Mouse (Mus musculus) kidney, postnatal 10 days (tissue): Measurements from ENCODE around the gene 1700001K19Rik.
"Not testable (repeated sequence)": the region's sequence is repeated elsewhere in the genome, so short reads cannot be mapped to it uniquely, and the experiment has no call there.

Source experiments
- DNase-seq: peaks from one replicate; pipeline ENCODE4 v3.0.0; 2021; ENCODE audit warnings: mixed read lengths

The 1700001K19Rik gene

GRCm38 (mm10) chr12:110695676-110696171 is 13.3 kb upstream of the 1700001K19Rik start:
- DNase-seq, result peak; percentile 72

- not testable (repeated sequence) for DNase-seq
Measured at GRCm38 (mm10) chr12:110693378-110693777, 11.0 kb upstream of the 1700001K19Rik start.

GRCm38 (mm10) chr12:110689919-110690643 is 7.7 kb upstream of the 1700001K19Rik start:
- no peak for DNase-seq

- DNase-seq, result not testable (repeated sequence)
Measured at GRCm38 (mm10) chr12:110688921-110689320, 6.5 kb upstream of the 1700001K19Rik start.

GRCm38 (mm10) chr12:110687894-110688734 is 5.7 kb upstream of the 1700001K19Rik start:
- DNase-seq, result peak; percentile 85

GRCm38 (mm10) chr12:110683580-110683979 is 1.2 kb upstream of the 1700001K19Rik start:
- DNase-seq, result no peak

GRCm38 (mm10) chr12:110681878-110682277 is 541 bp downstream of the 1700001K19Rik start:
- DNase-seq, result no peak

GRCm38 (mm10) chr12:110681191-110681590 is 1.2 kb downstream of the 1700001K19Rik start:
- DNase-seq, result peak; percentile 44

- no peak for DNase-seq
Measured at GRCm38 (mm10) chr12:110674243-110674642, 8.2 kb downstream of the 1700001K19Rik start.

GRCm38 (mm10) chr12:110667466-110668077 is 14.8 kb downstream of the 1700001K19Rik start:
- peak; percentile 37 for DNase-seq

- DNase-seq, result no peak
Measured at GRCm38 (mm10) chr12:110661746-110662145, 20.7 kb downstream of the 1700001K19Rik start.

- DNase-seq, result no peak
Measured at GRCm38 (mm10) chr12:110651464-110651863, 31.0 kb downstream of the 1700001K19Rik start.

- no peak for DNase-seq
Measured at GRCm38 (mm10) chr12:110650241-110650641, 32.2 kb downstream of the 1700001K19Rik start.

GRCm38 (mm10) chr12:110637507-110638114 is 44.8 kb downstream of the 1700001K19Rik start:
- DNase-seq, result no peak

GRCm38 (mm10) chr12:110636293-110636692 is 46.1 kb downstream of the 1700001K19Rik start:
- no peak for DNase-seq

- DNase-seq, result no peak
Measured at GRCm38 (mm10) chr12:110630056-110630455, 52.4 kb downstream of the 1700001K19Rik start.
